Mouse (Mus musculus) hindbrain, embryonic 11.5 days (tissue): ENCODE measurements around the gene Prss54. TPM values are rescaled to one million over a fixed set of nuclear protein-coding genes. Genes with fewer than 3 reads are reported as not detected.

ENCODE experiments used
- ATAC-seq: fragments of 200-750 bp; cut with Nextera tagmentation; 2 replicates; pipeline ENCODE4 v1.8.0; 2017; ENCODE audit warnings: mild to moderate bottlenecking, moderate TSS enrichment, moderate library complexity; ENCODE audit not compliant: low FRiP score
- DNase-seq: peaks from one replicate; pipeline ENCODE4 v3.0.0-alpha.2; 2015; ENCODE audit warnings: low spot score
- H3K27ac ChIP-seq: fragments of 300-500 bp; sonication (generic); 2 replicates; pipeline ENCODE4 v1.5.1; 2014; ENCODE audit warnings: mild to moderate bottlenecking, low read depth, low read length
- H3K27me3 ChIP-seq: fragments of 300-500 bp; sonication (generic); 2 replicates; pipeline ENCODE4 v1.6.1; 2014; ENCODE audit warnings: mild to moderate bottlenecking, low read length, moderate library complexity, mixed read lengths; ENCODE audit not compliant: control insufficient read depth, insufficient read depth
- H3K36me3 ChIP-seq: fragments of 300-500 bp; sonication (generic); 2 replicates; pipeline ENCODE4 v1.6.1; 2014; ENCODE audit warnings: mild to moderate bottlenecking, low read length, moderate library complexity, mixed read lengths; ENCODE audit not compliant: control insufficient read depth, insufficient read depth
- H3K4me1 ChIP-seq: fragments of 300-500 bp; sonication (generic); replicated peaks from 2 replicates; pipeline ENCODE4 v1.6.1; 2014; ENCODE audit warnings: low read length, mixed read lengths; ENCODE audit not compliant: control insufficient read depth, insufficient read depth
- H3K4me2 ChIP-seq: fragments of 300-500 bp; sonication (generic); replicated peaks from 2 replicates; pipeline ENCODE4 v1.6.1; 2014; ENCODE audit warnings: mild to moderate bottlenecking, low read depth, low read length
- H3K4me3 ChIP-seq: fragments of 300-500 bp; sonication (generic); 2 replicates; pipeline ENCODE4 v1.5.1; 2014; ENCODE audit warnings: low read depth, low read length
- H3K9ac ChIP-seq: fragments of 300-500 bp; sonication (generic); 2 replicates; pipeline ENCODE4 v1.6.1; 2014; ENCODE audit warnings: low read depth, low read length
- H3K9me3 ChIP-seq: fragments of 300-500 bp; sonication (generic); 2 replicates; pipeline ENCODE4 v1.6.1; 2016; ENCODE audit warnings: low read length; ENCODE audit not compliant: control insufficient read depth
- whole genome bisulfite sequencing: fragments of 180-500 bp; shearing (Covaris S2); extraction: QIAGEN DNeasy Blood & Tissue Kit; methylation state at CpG from one replicate; pipeline ENCODE4 v1.1.7; 2014; 5-methylcytosine and 5-hydroxymethylcytosine counted together
- polyA plus RNA-seq: library from polyadenylated mRNA; unstranded; fragments of >200 nt; fragmentation: Nextera tagmentation; extraction: Ambion mirVana; gene quantifications from 2 replicates; pipeline ENCODE4 v1.2.1, GENCODE M21; 2014

Prss54 gene
- polyA plus RNA-seq, 1 experiment from 2014 or later = not detected

DNA sequence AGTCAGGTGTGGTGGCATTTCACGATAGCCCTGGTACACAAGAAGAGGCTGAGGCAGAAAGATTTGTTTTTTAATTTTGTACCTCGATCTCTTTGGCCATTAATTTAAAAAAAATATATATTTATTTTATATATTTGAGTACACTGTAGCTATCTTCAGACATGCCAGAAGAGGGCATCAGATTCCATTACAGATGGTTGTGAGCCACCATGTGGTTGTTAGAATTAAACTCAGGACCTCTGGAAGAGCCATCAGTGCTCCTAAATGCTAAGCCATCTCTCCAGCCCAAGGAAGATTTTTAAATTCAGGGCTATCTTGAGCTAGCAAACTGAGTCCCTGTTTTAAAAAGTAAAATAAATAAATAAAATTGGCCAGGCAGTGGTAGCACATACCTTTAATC is 26.0 kb upstream of the Prss54 start:
- Histone ChIP-seq H3K36me3 (no peaks in the 10 kb centered on the region), H3K9me3 (no peaks in the 10 kb centered on the region), H3K27me3 (no peaks in the 10 kb centered on the region), H3K9ac (no peak overlapping the region), H3K4me2 (no peak overlapping the region), H3K27ac (no peak overlapping the region), H3K4me3 (no peak overlapping the region), H3K4me1 (no peaks in the 10 kb centered on the region)
- no peak for DNase-seq
- 76% methylated on average over 2 of the region's 2 CpGs for WGBS
- no peak for ATAC-seq

GRCm38 (mm10) chr8:95601306-95601705 is 25.2 kb upstream of the Prss54 start:
- no peak for ATAC-seq
- no peaks in the 10 kb centered on the region for H3K36me3 ChIP-seq
- no peak overlapping the region for H3K27ac ChIP-seq
- no peaks in the 10 kb centered on the region for H3K27me3 ChIP-seq
- H3K4me3 ChIP-seq = no peak overlapping the region
- H3K9ac ChIP-seq = no peak overlapping the region
- DNase-seq = no peak
- H3K4me1 ChIP-seq = no peaks in the 10 kb centered on the region
- WGBS = 75% methylated on average over 15 of the region's 15 CpGs
- no peak overlapping the region for H3K4me2 ChIP-seq
- no peaks in the 10 kb centered on the region for H3K9me3 ChIP-seq

- ATAC-seq (no peak), DNase-seq (peak; percentile 90)
- H3K9ac ChIP-seq = no peak overlapping the region
- no peak overlapping the region for H3K27ac ChIP-seq
- H3K4me2 ChIP-seq = no peak overlapping the region
- H3K36me3 ChIP-seq = no peaks in the 10 kb centered on the region
- WGBS = 13% methylated on average over 11 of the region's 11 CpGs
- no peaks in the 10 kb centered on the region for H3K4me1 ChIP-seq
- H3K27me3 ChIP-seq = no peaks in the 10 kb centered on the region
- no peak overlapping the region for H3K4me3 ChIP-seq
- no peaks in the 10 kb centered on the region for H3K9me3 ChIP-seq
Observed at GRCm38 (mm10) chr8:95599861-95600260, 23.7 kb upstream of the Prss54 start.

DNA sequence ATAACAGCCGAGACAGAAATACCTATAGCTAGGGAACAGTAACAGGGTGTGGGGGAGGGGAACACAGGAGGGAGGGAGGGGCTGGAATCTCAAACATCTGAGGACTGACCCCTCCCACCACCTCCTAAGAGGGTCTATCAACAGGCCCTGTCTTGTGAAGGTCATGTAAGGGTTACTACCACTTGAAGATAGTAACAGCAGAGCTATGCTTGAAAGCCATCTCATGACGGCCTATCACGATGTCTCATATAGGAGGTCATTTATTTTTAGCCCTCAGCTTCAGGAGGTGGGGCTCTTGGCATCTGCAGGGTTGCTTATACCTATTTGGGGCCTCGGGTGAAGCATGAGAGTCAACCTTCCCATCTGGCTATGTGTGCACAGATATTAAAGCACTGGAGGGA is 20.7 kb upstream of the Prss54 start:
- DNase-seq (no peak), ATAC-seq (no peak)
- WGBS = 68% methylated on average over 4 of the region's 4 CpGs
- Histone ChIP-seq H3K9me3 (no peaks in the 10 kb centered on the region), H3K4me1 (no peaks in the 10 kb centered on the region), H3K27ac (no peak overlapping the region), H3K36me3 (no peaks in the 10 kb centered on the region), H3K27me3 (no peaks in the 10 kb centered on the region), H3K9ac (no peak overlapping the region), H3K4me2 (no peak overlapping the region), H3K4me3 (no peak overlapping the region)

- H3K27ac ChIP-seq = no peak overlapping the region
- H3K4me1 ChIP-seq = no peaks in the 10 kb centered on the region
- no peak overlapping the region for H3K9ac ChIP-seq
- H3K4me3 ChIP-seq = no peak overlapping the region
- DNase-seq = no peak
- WGBS = 91% methylated on average over 14 of the region's 14 CpGs
- no peaks in the 10 kb centered on the region for H3K36me3 ChIP-seq
- no peak for ATAC-seq
- no peaks in the 10 kb centered on the region for H3K9me3 ChIP-seq
- no peaks in the 10 kb centered on the region for H3K27me3 ChIP-seq
- no peak overlapping the region for H3K4me2 ChIP-seq
Observed at GRCm38 (mm10) chr8:95595131-95595530, 19.0 kb upstream of the Prss54 start.

DNA sequence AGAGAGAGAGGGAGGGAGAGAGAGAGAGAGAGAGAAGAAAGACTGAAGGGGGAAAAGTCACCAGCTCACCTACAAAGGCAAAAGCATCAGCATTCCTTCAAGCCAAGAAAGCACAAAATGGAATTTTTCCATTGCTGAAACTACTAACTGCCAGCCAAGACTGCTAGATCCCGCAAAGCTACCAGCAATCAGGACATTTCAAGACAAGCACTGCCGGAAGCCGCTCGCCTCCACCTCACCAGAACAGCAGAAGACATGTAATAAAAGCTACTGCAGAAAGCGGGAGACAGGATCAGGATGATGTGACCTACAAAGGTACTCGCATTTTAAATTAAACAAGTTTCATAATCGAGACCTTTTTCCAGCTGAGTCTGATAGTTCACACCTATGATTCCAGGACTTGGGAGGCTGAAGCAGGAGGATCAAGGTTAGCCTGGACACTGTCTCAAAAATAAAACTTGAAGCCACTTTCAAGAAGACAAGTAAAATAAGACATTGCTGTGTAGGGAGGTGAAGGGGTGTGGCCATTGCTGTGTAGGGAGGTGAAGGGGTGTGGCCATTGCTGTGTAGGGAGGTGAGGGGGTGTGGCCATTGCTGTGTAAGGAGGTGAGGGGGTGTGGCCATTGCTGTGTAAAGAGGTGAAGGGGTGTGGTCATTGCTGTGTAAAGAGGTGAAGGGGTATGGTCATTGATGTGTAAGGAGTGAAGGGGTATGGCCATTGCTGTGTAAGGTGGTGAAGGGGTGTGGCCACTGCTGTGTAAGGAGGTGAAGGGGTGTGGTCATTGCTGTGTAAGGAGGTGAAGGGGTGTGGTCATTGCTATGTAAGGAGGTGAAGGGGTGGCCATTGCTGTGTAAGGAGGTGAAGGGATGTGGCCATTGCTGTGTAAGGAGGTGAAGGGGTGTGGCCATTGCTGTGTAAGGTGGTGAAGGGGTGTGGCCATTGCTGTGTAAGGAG is 17.6 kb upstream of the Prss54 start:
- 90% methylated on average over 7 of the region's 7 CpGs for WGBS
- ATAC-seq (no peak), DNase-seq (no peak)
- no peak overlapping the region for H3K4me3 ChIP-seq
- no peak overlapping the region for H3K9ac ChIP-seq
- no peaks in the 10 kb centered on the region for H3K36me3 ChIP-seq
- H3K27ac ChIP-seq = no peak overlapping the region
- no peaks in the 10 kb centered on the region for H3K4me1 ChIP-seq
- H3K9me3 ChIP-seq = no peaks in the 10 kb centered on the region
- H3K4me2 ChIP-seq = no peak overlapping the region
- no peaks in the 10 kb centered on the region for H3K27me3 ChIP-seq

DNA sequence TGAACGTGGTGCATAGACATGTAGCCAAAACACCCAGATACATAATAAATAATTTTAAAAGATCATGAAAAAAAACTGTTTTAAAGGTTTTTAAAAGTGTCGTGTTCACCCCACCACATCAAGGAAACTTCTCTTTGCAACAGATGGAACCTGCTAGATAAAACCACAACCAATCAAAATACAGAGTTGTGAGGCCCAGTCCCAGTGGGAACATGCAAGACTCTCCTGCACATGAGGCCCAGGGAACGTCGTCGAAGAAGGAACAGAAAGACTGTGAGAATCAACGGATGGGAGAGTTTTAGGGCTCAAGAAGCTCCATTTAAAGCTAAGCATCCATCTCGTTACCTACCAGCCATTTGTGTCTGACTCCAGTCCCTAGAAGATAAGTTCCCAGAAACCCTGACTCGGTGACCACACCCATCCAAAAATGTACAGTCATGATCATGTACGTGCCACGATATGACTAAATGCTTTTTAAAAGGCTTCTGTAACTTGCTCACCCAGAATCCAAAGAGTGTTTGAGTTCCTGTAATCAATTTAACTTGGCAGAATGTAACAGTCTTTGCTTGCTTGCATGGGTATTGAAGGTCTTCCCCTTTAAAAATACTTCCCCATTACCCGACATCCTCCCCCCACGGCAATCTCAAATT is 16.1 kb upstream of the Prss54 start:
- ATAC-seq (no peak), DNase-seq (no peak)
- Histone ChIP-seq H3K4me2 (no peak overlapping the region), H3K9me3 (no peaks in the 10 kb centered on the region), H3K27ac (no peak overlapping the region), H3K4me1 (no peaks in the 10 kb centered on the region), H3K9ac (no peak overlapping the region), H3K36me3 (no peaks in the 10 kb centered on the region), H3K4me3 (no peak overlapping the region), H3K27me3 (no peaks in the 10 kb centered on the region)
- WGBS = 81% methylated on average over 12 of the region's 12 CpGs

- ATAC-seq = no peak
Observed at GRCm38 (mm10) chr8:95590539-95590938, 14.4 kb upstream of the Prss54 start.

DNA sequence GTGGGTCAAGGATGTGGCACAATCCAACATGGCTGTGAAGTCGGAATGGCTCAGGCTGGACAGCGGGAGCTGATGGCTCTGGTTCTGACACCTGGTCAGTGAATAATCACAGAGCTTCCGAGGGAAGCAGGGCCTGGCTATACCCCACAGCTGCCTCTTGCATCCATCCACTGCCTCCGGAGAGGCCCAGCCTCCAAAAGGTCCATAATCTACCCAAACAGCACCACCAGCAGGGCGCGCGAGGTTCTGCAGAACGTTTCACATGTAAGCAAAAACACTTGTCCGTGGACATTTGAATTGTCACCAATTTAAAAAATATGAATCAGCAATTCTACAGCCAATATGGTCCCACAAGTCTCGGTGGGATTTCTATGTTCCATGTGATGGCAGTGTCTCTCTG is 13.1 kb upstream of the Prss54 start:
- H3K36me3 ChIP-seq = no peaks in the 10 kb centered on the region
- 55% methylated on average over 10 of the region's 10 CpGs for WGBS
- ATAC-seq (no peak), DNase-seq (no peak)
- H3K27ac ChIP-seq = no peak overlapping the region
- H3K9ac ChIP-seq = no peak overlapping the region
- H3K9me3 ChIP-seq = no peaks in the 10 kb centered on the region
- H3K4me2 ChIP-seq = no peak overlapping the region
- no peaks in the 10 kb centered on the region for H3K27me3 ChIP-seq
- no peaks in the 10 kb centered on the region for H3K4me1 ChIP-seq
- no peak overlapping the region for H3K4me3 ChIP-seq

More at GRCm38 (mm10) chr8:95590539-95590938, 14.4 kb upstream of the Prss54 start:
- 79% methylated on average over 4 of the region's 4 CpGs for WGBS
- H3K9me3 ChIP-seq = no peaks in the 10 kb centered on the region
- no peak for DNase-seq
- H3K36me3 ChIP-seq = no peaks in the 10 kb centered on the region
- no peak overlapping the region for H3K4me2 ChIP-seq
- no peak overlapping the region for H3K4me3 ChIP-seq
- H3K27ac ChIP-seq = no peak overlapping the region
- no peaks in the 10 kb centered on the region for H3K4me1 ChIP-seq
- no peaks in the 10 kb centered on the region for H3K27me3 ChIP-seq
- no peak overlapping the region for H3K9ac ChIP-seq
